Mouse (Mus musculus) myocyte (in vitro differentiated cells): ENCODE data around the gene Emc1.

Experiments used
- MAX ChIP-seq: IDR thresholded peaks from one replicate; pipeline ENCODE4 v1.6.1; 2011; ENCODE audit warnings: low read depth, mild to moderate bottlenecking, control low read depth
- MYOD1 ChIP-seq, 3 experiments: IDR thresholded peaks; one replicate each; pipeline ENCODE4 v1.6.1; 2011; ENCODE audit warnings: control low read depth in 2 of 3, low read depth in 2 of 3, mild to moderate bottlenecking in 2 of 3, moderate library complexity in 1 of 3; ENCODE audit not compliant: insufficient read length in 2 of 3, control insufficient read depth in 1 of 3
- MYOG ChIP-seq, 3 experiments: IDR thresholded peaks; one replicate each; pipeline ENCODE4 v1.6.1; 2011; ENCODE audit warnings: control low read depth in 2 of 3, low read depth in 2 of 3, mild to moderate bottlenecking in 2 of 3; ENCODE audit not compliant: insufficient read length in 2 of 3, control insufficient read depth in 1 of 3, insufficient read depth in 1 of 3
- POLR2A ChIP-seq: IDR thresholded peaks from one replicate; pipeline ENCODE4 v1.6.1; 2011; ENCODE audit warnings: low read depth, mild to moderate bottlenecking, control low read depth, moderate library complexity; ENCODE audit not compliant: insufficient read length
- POLR2AphosphoS2 ChIP-seq: IDR thresholded peaks from one replicate; pipeline ENCODE4 v1.6.1; 2011; ENCODE audit warnings: low read depth, control low read depth; ENCODE audit not compliant: insufficient read length
- USF1 ChIP-seq: IDR thresholded peaks from one replicate; pipeline ENCODE4 v1.6.1; 2011; ENCODE audit warnings: low read depth, mild to moderate bottlenecking, control low read depth, moderate library complexity

DNA sequence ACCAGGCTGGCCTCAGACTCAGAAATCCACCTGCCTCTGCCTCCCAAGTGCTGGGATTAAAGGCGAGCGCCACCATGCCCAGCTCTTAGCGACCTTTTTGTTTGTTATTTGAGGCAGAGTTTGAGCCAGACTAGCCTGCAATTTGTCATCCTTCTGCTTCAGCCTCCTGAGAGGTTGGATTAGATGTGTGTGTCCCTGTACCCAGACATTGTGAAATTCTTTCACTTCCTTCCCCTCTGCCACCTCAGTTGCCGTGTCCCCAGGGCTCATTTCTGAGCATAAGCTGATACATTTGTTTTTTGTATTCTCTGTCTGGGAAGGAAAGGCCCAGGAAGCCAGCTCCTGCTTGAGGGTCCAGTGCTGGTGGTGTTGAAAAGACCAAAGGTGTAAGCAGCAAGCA is 11.6 kb upstream of the Emc1 start:
- TF ChIP-seq POLR2A, result no peak
- no peak for TF ChIP-seq POLR2AphosphoS2
- TF ChIP-seq MYOG (IDR thresholded peaks at IDR 0.05; ENCODE audit: control insufficient read depth in 1 of 3, insufficient read depth in 1 of 3, insufficient read length in 2 of 3, low read depth in 2 of 3), result no peak
- TF ChIP-seq MYOD1 (IDR thresholded peaks at IDR 0.05; ENCODE audit: control insufficient read depth in 1 of 3, insufficient read length in 2 of 3, low read depth in 2 of 3), result no peak
- TF ChIP-seq USF1, result no peak
- no peak for TF ChIP-seq MAX
